Mouse (Mus musculus) hindbrain, embryonic 12.5 days (tissue): Measurements from ENCODE around the gene Rbm47. TPM values are rescaled to one million over a fixed set of nuclear protein-coding genes. Genes with fewer than 3 reads are reported as not detected.

Experiments used
- ATAC-seq: fragments of 200-750 bp; cut with Nextera tagmentation; 2 replicates; pipeline ENCODE4 v1.8.0; 2017; ENCODE audit warnings: moderate TSS enrichment; ENCODE audit not compliant: low FRiP score
- H3K27ac ChIP-seq: fragments of 300-500 bp; sonication (generic); 2 replicates; pipeline ENCODE4 v1.5.1; 2016; ENCODE audit warnings: mild to moderate bottlenecking
- H3K27me3 ChIP-seq: fragments of 300-500 bp; sonication (generic); 2 replicates; pipeline ENCODE4 v1.6.1; 2016; ENCODE audit warnings: mild to moderate bottlenecking
- H3K36me3 ChIP-seq: fragments of 300-500 bp; sonication (generic); 2 replicates; pipeline ENCODE4 v1.6.1; 2016; ENCODE audit warnings: mild to moderate bottlenecking
- H3K4me1 ChIP-seq: fragments of 300-500 bp; sonication (generic); 2 replicates; pipeline ENCODE4 v1.6.1; 2016
- H3K4me2 ChIP-seq: fragments of 300-500 bp; sonication (generic); replicated peaks from 2 replicates; pipeline ENCODE4 v1.6.1; 2016; ENCODE audit warnings: mild to moderate bottlenecking
- H3K4me3 ChIP-seq: fragments of 300-500 bp; sonication (generic); 2 replicates; pipeline ENCODE4 v1.5.1; 2016; ENCODE audit warnings: mild to moderate bottlenecking
- H3K9ac ChIP-seq: fragments of 300-500 bp; sonication (generic); 2 replicates; pipeline ENCODE4 v1.6.1; 2016; ENCODE audit warnings: mild to moderate bottlenecking, moderate library complexity
- H3K9me3 ChIP-seq: fragments of 300-500 bp; sonication (generic); replicated peaks from 2 replicates; pipeline ENCODE4 v1.6.1; 2016; ENCODE audit warnings: mild to moderate bottlenecking
- WGBS: fragments of 180-500 bp; shearing (Covaris S2); methylation state at CpG from one replicate; pipeline ENCODE4 v1.1.7; 2016; 5-methylcytosine and 5-hydroxymethylcytosine counted together
- polyA plus RNA-seq: library from polyadenylated mRNA; unstranded; fragments of >200 nt; fragmentation: Nextera tagmentation; extraction: Ambion mirVana; gene quantifications from 2 replicates; pipeline ENCODE4 v1.2.1, GENCODE M21; 2016

Rbm47 gene
- polyA plus RNA-seq, 1 experiment from 2014 or later = 9.6 TPM

GRCm38 (mm10) chr5:66153486-66153885, 19.4 kb downstream of the Rbm47 start:
- H3K4me3 ChIP-seq = no peak overlapping the region
- H3K27me3 ChIP-seq = peaks cover 58% of the 10 kb centered on the region
- H3K9me3 ChIP-seq = no peaks in the 10 kb centered on the region
- 31% methylated on average over 5 of the region's 5 CpGs for WGBS
- H3K9ac ChIP-seq = no peak overlapping the region
- H3K36me3 ChIP-seq = no peaks in the 10 kb centered on the region
- ATAC-seq = no peak
- H3K4me1 ChIP-seq = peaks cover 14% of the 10 kb centered on the region
- H3K27ac ChIP-seq = no peak overlapping the region
- H3K4me2 ChIP-seq = no peak overlapping the region

- peaks cover 61% of the 10 kb centered on the region for H3K27me3 ChIP-seq
- H3K4me1 ChIP-seq = peaks cover 14% of the 10 kb centered on the region
- no peaks in the 10 kb centered on the region for H3K36me3 ChIP-seq
- H3K9ac ChIP-seq = peak overlapping the region; percentile 50
- WGBS = 5% methylated on average over 37 of the region's 37 CpGs
- no peaks in the 10 kb centered on the region for H3K9me3 ChIP-seq
- peak; percentile 52; the same call in 1 of the 2 replicates for ATAC-seq
- peak overlapping the region; percentile 67; the same call in 1 of the 2 replicates for H3K27ac ChIP-seq
- H3K4me2 ChIP-seq = peak overlapping the region; percentile 76
- peak overlapping the region; percentile 40 for H3K4me3 ChIP-seq
Measured at GRCm38 (mm10) chr5:66151301-66152188, 21.4 kb downstream of the Rbm47 start.

DNA sequence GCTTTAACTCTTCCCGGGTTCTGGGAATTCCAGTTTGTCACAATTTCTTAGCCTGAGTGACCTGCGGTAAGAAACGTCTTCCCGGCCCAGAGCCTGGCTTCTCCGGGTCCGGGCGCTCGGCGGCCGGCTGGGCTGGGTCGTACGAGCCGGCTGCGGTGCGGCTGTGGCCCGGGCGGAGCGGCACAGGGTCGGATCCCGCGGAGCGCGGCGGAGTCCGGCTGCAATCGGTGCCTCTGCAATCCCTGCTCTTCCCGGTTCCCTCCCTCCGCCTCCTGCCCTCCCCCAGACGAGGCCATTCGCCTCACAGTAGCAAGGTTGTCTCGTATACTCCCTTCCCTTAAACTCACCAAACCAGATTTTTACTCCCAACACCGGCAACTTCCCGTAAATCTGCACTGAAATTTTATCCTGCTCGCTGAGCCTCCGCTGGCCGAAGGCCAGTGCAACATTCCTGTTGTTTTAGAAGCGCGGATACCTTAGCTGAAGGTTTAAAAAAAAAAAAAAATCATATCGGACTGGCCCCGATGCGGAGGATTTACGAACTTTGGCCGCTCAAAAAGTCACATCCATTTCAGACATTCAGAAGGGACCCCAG, 22.1 kb downstream of the Rbm47 start:
- H3K4me3 ChIP-seq = peak overlapping the region; percentile 40
- under 1% methylated on average over 43 of the region's 43 CpGs for WGBS
- no peaks in the 10 kb centered on the region for H3K9me3 ChIP-seq

GRCm38 (mm10) chr5:66150106-66150705, 22.7 kb downstream of the Rbm47 start:
- H3K9ac ChIP-seq = peak overlapping the region; percentile 63
- ATAC-seq = no peak
- no peaks in the 10 kb centered on the region for H3K9me3 ChIP-seq
- H3K27ac ChIP-seq = peak overlapping the region; percentile 60; the same call in 1 of the 2 replicates
- peaks cover 14% of the 10 kb centered on the region for H3K4me1 ChIP-seq
- peaks cover 61% of the 10 kb centered on the region for H3K27me3 ChIP-seq
- peak overlapping the region; percentile 40 for H3K4me3 ChIP-seq
- peak overlapping the region; percentile 76 for H3K4me2 ChIP-seq
- H3K36me3 ChIP-seq = no peaks in the 10 kb centered on the region
- WGBS = 4% methylated on average over 18 of the region's 18 CpGs

More for the DNA sequence above, 22.1 kb downstream of the Rbm47 start:
- H3K4me2 ChIP-seq = peak overlapping the region; percentile 76
- H3K36me3 ChIP-seq = no peaks in the 10 kb centered on the region
- peak overlapping the region; percentile 67 for H3K27ac ChIP-seq
- peaks cover 61% of the 10 kb centered on the region for H3K27me3 ChIP-seq
- peaks cover 14% of the 10 kb centered on the region for H3K4me1 ChIP-seq
- peak; percentile 46 for ATAC-seq
- peak overlapping the region; percentile 63 for H3K9ac ChIP-seq

GRCm38 (mm10) chr5:66149571-66149970, 23.3 kb downstream of the Rbm47 start:
- H3K4me2 ChIP-seq = peak overlapping the region; percentile 76
- peaks cover 60% of the 10 kb centered on the region for H3K27me3 ChIP-seq
- 41% methylated on average over 3 of the region's 3 CpGs for WGBS

DNA sequence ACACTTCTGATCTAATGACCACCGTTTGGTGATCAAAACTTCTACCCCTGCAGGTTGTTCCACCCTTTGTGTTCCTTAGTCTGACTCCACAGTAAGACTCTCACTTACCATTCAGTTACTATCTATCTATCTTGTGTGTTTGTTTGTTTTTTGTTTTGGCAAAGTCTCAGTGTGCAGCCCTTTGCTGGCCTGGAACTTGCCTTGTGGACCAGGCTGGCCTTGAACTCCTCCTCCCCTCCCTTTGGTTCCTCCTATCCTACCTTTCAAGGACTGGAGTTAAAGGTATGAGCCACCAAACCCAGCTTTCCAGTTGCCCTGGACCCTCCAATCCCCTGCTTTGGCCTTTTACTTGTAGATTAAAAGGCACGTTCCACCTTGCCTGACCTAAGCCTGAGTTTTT, 23.8 kb downstream of the Rbm47 start:
- no peaks in the 10 kb centered on the region for H3K36me3 ChIP-seq
- H3K27ac ChIP-seq = no peak overlapping the region
- ATAC-seq = no peak
- peaks cover 56% of the 10 kb centered on the region for H3K27me3 ChIP-seq
- H3K4me3 ChIP-seq = no peak overlapping the region
- H3K4me2 ChIP-seq = no peak overlapping the region
- WGBS = 77% methylated on average over 2 of the region's 2 CpGs
- no peaks in the 10 kb centered on the region for H3K9me3 ChIP-seq
- H3K4me1 ChIP-seq = peaks cover 14% of the 10 kb centered on the region
- H3K9ac ChIP-seq = no peak overlapping the region

More at GRCm38 (mm10) chr5:66149571-66149970, 23.3 kb downstream of the Rbm47 start:
- no peaks in the 10 kb centered on the region for H3K36me3 ChIP-seq
- no peak overlapping the region for H3K9ac ChIP-seq
- no peak for ATAC-seq
- H3K4me3 ChIP-seq = 0 out of 2 replicates have a peak overlapping the region, but pooled peaks have one; percentile 40
- peaks cover 14% of the 10 kb centered on the region for H3K4me1 ChIP-seq
- no peaks in the 10 kb centered on the region for H3K9me3 ChIP-seq
- H3K27ac ChIP-seq = no peak overlapping the region

- no peaks in the 10 kb centered on the region for H3K9me3 ChIP-seq
- H3K4me3 ChIP-seq = no peak overlapping the region
- no peak for ATAC-seq
- peaks cover 14% of the 10 kb centered on the region for H3K4me1 ChIP-seq
- peaks cover 39% of the 10 kb centered on the region for H3K27me3 ChIP-seq
- H3K27ac ChIP-seq = no peak overlapping the region
- H3K4me2 ChIP-seq = no peak overlapping the region
- 94% methylated on average over 3 of the region's 3 CpGs for WGBS
- H3K9ac ChIP-seq = no peak overlapping the region
- H3K36me3 ChIP-seq = no peaks in the 10 kb centered on the region
Measured at GRCm38 (mm10) chr5:66147313-66147712, 25.6 kb downstream of the Rbm47 start.

DNA sequence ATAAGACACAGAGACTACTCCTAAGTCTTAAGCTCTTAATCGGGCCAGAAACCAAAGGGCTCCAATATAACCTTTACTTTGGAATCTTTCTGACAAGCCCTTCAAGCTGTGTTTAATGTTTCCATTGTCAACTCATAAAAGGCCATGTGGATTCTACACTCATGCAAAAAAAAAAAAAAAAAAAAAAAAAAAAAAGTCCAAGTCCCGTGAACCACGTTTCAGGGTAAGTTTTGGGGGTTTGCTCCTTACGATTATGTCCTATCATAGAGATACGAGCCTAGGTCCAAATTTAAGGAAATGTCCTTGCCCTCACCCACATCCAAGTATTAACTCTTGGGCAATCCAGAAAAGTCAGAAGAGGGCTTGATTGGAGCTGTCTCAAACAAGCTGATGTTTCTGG, 27.3 kb downstream of the Rbm47 start:
- Histone ChIP-seq H3K4me1 (peaks cover 3% of the 10 kb centered on the region), H3K36me3 (no peaks in the 10 kb centered on the region), H3K9ac (no peak overlapping the region), H3K27ac (no peak overlapping the region), H3K4me2 (no peak overlapping the region), H3K9me3 (no peaks in the 10 kb centered on the region), H3K27me3 (peaks cover 23% of the 10 kb centered on the region), H3K4me3 (no peak overlapping the region)
- ATAC-seq = no peak
- WGBS = 91% methylated on average over 5 of the region's 5 CpGs

- no peak overlapping the region for H3K9ac ChIP-seq
- WGBS = 85% methylated on average over 14 of the region's 14 CpGs
- ATAC-seq = no peak
Measured at GRCm38 (mm10) chr5:66143093-66144032, 29.6 kb downstream of the Rbm47 start.

GRCm38 (mm10) chr5:66141474-66141873, 31.4 kb downstream of the Rbm47 start:
- Histone ChIP-seq H3K36me3 (no peaks in the 10 kb centered on the region), H3K4me3 (no peak overlapping the region), H3K9ac (no peak overlapping the region), H3K4me2 (no peak overlapping the region), H3K27ac (no peak overlapping the region), H3K27me3 (no peaks in the 10 kb centered on the region; the same call in 1 of the 2 replicates), H3K4me1 (no peaks in the 10 kb centered on the region), H3K9me3 (no peaks in the 10 kb centered on the region)
- WGBS = 89% methylated on average over 4 of the region's 4 CpGs
- ATAC-seq = no peak

More at GRCm38 (mm10) chr5:66143093-66144032, 29.6 kb downstream of the Rbm47 start:
- Histone ChIP-seq H3K27me3 (peaks cover under 1% of the 10 kb centered on the region), H3K4me1 (no peaks in the 10 kb centered on the region), H3K9me3 (no peaks in the 10 kb centered on the region), H3K4me3 (no peak overlapping the region), H3K4me2 (no peak overlapping the region), H3K36me3 (no peaks in the 10 kb centered on the region), H3K27ac (no peak overlapping the region)

GRCm38 (mm10) chr5:66139634-66140295, 33.2 kb downstream of the Rbm47 start:
- H3K4me3 ChIP-seq = no peak overlapping the region
- H3K4me2 ChIP-seq = no peak overlapping the region
- H3K4me1 ChIP-seq = peaks cover 5% of the 10 kb centered on the region; the same call in 1 of the 2 replicates
- H3K27me3 ChIP-seq = no peaks in the 10 kb centered on the region; the same call in 1 of the 2 replicates
- H3K27ac ChIP-seq = no peak overlapping the region
- 48% methylated on average over 6 of the region's 6 CpGs for WGBS
- H3K9me3 ChIP-seq = no peaks in the 10 kb centered on the region
- no peak overlapping the region for H3K9ac ChIP-seq
- ATAC-seq = no peak
- no peaks in the 10 kb centered on the region for H3K36me3 ChIP-seq
